Mouse (Mus musculus) common myeloid progenitor, adult 5-6 weeks (primary cell): ENCODE data around the gene Ppm1l. TPM values are rescaled to one million over a fixed set of nuclear protein-coding genes. Genes with fewer than 3 reads are reported as not detected.

Experiments used
- total RNA-seq: library from RNA; stranded (forward); fragments of 200-1000, 187-1606 nt; gene quantifications from 2 replicates; pipeline ENCODE4 v1.2.3, GENCODE M21; 2017

The Ppm1l gene
- total RNA-seq, 1 experiment from 2014 or later = 6.6 TPM

Other genes with a start within 250 kb of the Ppm1l start
- 52.9 and 65.0 TPM in 2 replicates for gene Kpna4, start 189.7 kb upstream of the Ppm1l start, total RNA-seq
- not detected in 2 replicates for gene Arl14, start 94.4 kb upstream of the Ppm1l start, total RNA-seq